Mouse (Mus musculus): ENCODE measurements around the gene Syt14.
A peak's percentile ranks its signal among the peaks of the same experiment; 100 is the strongest.

DNA sequence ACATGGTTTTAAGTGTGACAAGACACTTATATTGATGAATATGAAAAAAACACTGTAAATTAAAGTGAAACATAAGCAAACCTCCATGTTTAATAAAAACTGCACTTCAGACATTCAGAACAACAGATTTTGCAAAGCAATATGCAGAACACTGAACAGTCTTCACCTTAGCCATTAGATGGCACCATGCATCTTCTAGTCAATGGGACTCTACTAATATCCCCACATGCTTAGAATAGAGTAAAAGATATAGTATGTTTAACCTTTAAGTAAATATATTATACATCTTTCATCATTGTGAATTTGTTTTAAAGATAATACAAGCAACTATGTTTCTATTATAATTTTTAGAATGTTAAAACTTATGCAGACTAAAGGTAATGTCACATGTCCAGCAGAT is 34.7 kb downstream of the Syt14 start:
- TF ChIP-seq RCOR1 (IDR thresholded peaks at IDR 0.05; ENCODE audit: low read depth, low read length) (no peak), MEF2A (IDR thresholded peaks at IDR 0.05; ENCODE audit: extremely low read depth, insufficient replicate concordance, low read depth, low read length, poor library complexity, severe bottlenecking) (no peak), ELF1 (IDR thresholded peaks at IDR 0.05; ENCODE audit: low read depth, low read length) (no peak), ZC3H11A (IDR thresholded peaks at IDR 0.05; ENCODE audit: low read depth, low read length) (peak; percentile 72), CTCF (IDR thresholded peaks at IDR 0.05 in 2 of 3, conservative IDR thresholded peaks at IDR 0.05 in 1 of 3; ENCODE audit: control insufficient read depth in 1 of 3, insufficient read depth in 1 of 3, low read depth in 2 of 3, low read length in 3 of 3, poor library complexity in 1 of 3, severe bottlenecking in 1 of 3) (peak in 2 of 3 experiments; percentile 39 to 81; a peak in 3 of 6 replicates), TBP (IDR thresholded peaks at IDR 0.05; ENCODE audit: low read depth, low read length) (no peak), ZKSCAN1 (IDR thresholded peaks at IDR 0.05; ENCODE audit: low read depth, low read length) (no peak), MAZ (IDR thresholded peaks at IDR 0.05; ENCODE audit: low read depth, low read length) (no peak), POLR2A (IDR thresholded peaks at IDR 0.05; ENCODE audit: control insufficient read depth in 1 of 2, insufficient read depth in 1 of 2, low read depth in 1 of 2, low read length in 2 of 2, poor library complexity in 1 of 2) (no peak), EP300 (IDR thresholded peaks at IDR 0.05; ENCODE audit: low read depth in 1 of 2, low read length in 2 of 2) (no peak), CHD1 (IDR thresholded peaks at IDR 0.05; ENCODE audit: low read depth, low read length) (no peak)
